Mouse (Mus musculus): ENCODE measurements around the gene Rufy3. TPM values are rescaled to one million over a fixed set of nuclear protein-coding genes. Genes with fewer than 3 reads are reported as not detected.

Gene Rufy3
- polyA plus RNA-seq, 1 experiment from 2014 or later: 10.7 TPM

DNA sequence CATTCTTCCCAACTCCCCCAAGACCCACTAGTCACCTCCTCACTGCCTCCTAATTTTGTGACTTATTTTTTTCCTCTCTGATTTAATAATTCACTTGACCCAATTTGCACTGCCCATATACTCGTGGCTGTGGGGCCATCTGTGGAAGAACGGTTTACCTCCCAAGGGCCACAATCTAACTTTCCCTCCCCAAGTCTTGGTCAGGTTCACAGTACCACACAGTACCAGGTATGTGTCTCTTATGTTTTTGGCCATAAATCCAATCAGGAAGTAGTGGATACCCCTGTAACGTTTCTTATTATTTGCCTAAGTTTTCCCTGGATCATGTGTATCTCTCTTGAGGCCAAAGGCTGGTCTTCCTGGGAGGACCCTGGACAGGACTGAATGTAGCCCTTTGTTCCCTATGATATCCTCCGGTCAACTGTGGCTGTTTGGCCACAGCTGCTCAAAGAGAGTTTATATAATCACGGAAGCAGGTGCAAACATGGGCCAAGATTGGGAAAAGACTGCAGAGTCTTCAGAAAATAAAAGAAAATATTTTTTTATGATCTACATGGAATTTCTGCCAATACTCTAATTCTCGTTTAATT is 126.8 kb downstream of the Rufy3 start:
- DNase-seq (ENCODE audit: low spot score): no peak
- Histone ChIP-seq H3K9ac (ENCODE audit: low read depth, low read length) (no peak overlapping the region), H3K4me1 (replicated peaks; ENCODE audit: control insufficient read depth, insufficient read depth, low read length) (no peaks in the 10 kb centered on the region), H3K27me3 (replicated peaks; ENCODE audit: control insufficient read depth, insufficient read depth, low read length) (no peaks in the 10 kb centered on the region), H3K4me3 (ENCODE audit: low read depth, low read length) (no peak overlapping the region), H3K4me2 (no peak overlapping the region), H3K27ac (ENCODE audit: low read depth, low read length) (no peak overlapping the region), H3K36me3 (ENCODE audit: control insufficient read depth, insufficient read depth, low read length) (no peaks in the 10 kb centered on the region), H3K9me3 (ENCODE audit: control insufficient read depth, low read length) (no peaks in the 10 kb centered on the region)
- 76% methylated on average over 6 of the region's 6 CpGs for WGBS
- no peak for ATAC-seq (replicated peaks; ENCODE audit: low FRiP score)

DNA sequence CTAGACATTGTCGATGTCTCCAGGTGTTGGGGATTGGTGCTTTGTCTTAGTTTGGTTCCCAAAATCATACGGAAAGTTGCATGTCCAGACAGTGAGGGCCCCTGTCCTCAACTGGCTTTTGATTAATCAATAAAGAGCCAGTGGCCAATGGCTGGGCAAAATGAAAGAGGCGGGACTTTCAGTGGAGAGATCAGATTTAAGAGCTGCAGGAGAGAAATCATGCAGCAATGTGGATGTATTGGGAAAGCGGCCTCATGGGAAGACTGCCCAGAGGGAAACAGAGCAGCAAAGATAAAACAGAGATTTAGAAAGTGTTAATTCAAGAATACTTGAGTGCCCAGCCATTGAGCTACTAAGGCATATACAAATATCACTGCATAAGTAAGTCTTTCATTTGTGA is 127.7 kb downstream of the Rufy3 start:
- DNase-seq (ENCODE audit: low spot score) (no peak), ATAC-seq (replicated peaks; ENCODE audit: low FRiP score) (no peak)
- no peaks in the 10 kb centered on the region for H3K4me1 ChIP-seq (replicated peaks; ENCODE audit: control insufficient read depth, insufficient read depth, low read length)
- WGBS: 85% methylated on average over 4 of the region's 4 CpGs
- no peaks in the 10 kb centered on the region for H3K36me3 ChIP-seq (ENCODE audit: control insufficient read depth, insufficient read depth, low read length)
- H3K4me2 ChIP-seq: no peak overlapping the region
- no peak overlapping the region for H3K27ac ChIP-seq (ENCODE audit: low read depth, low read length)
- H3K4me3 ChIP-seq (ENCODE audit: low read depth, low read length): no peak overlapping the region
- H3K27me3 ChIP-seq (replicated peaks; ENCODE audit: control insufficient read depth, insufficient read depth, low read length): no peaks in the 10 kb centered on the region
- H3K9me3 ChIP-seq (ENCODE audit: control insufficient read depth, low read length): no peaks in the 10 kb centered on the region
- no peak overlapping the region for H3K9ac ChIP-seq (ENCODE audit: low read depth, low read length)

- no peaks in the 10 kb centered on the region for H3K4me1 ChIP-seq (replicated peaks; ENCODE audit: control insufficient read depth, insufficient read depth, low read length)
- ATAC-seq (replicated peaks; ENCODE audit: low FRiP score): no peak
- H3K27me3 ChIP-seq (replicated peaks; ENCODE audit: control insufficient read depth, insufficient read depth, low read length): no peaks in the 10 kb centered on the region
- no peak overlapping the region for H3K27ac ChIP-seq (ENCODE audit: low read depth, low read length)
- H3K36me3 ChIP-seq (ENCODE audit: control insufficient read depth, insufficient read depth, low read length): no peaks in the 10 kb centered on the region
- no peak overlapping the region for H3K4me3 ChIP-seq (ENCODE audit: low read depth, low read length)
- no peak for DNase-seq (ENCODE audit: low spot score)
- no peak overlapping the region for H3K4me2 ChIP-seq
- no peak overlapping the region for H3K9ac ChIP-seq (ENCODE audit: low read depth, low read length)
- no peaks in the 10 kb centered on the region for H3K9me3 ChIP-seq (ENCODE audit: control insufficient read depth, low read length)
Measured at GRCm38 (mm10) chr5:88693057-88693456, 128.2 kb downstream of the Rufy3 start.

- Histone ChIP-seq H3K9me3 (ENCODE audit: control insufficient read depth, low read length) (no peaks in the 10 kb centered on the region), H3K27ac (ENCODE audit: low read depth, low read length) (no peak overlapping the region), H3K4me1 (replicated peaks; ENCODE audit: control insufficient read depth, insufficient read depth, low read length) (no peaks in the 10 kb centered on the region; the same call in 1 of the 2 replicates), H3K4me3 (ENCODE audit: low read depth, low read length) (no peak overlapping the region), H3K36me3 (ENCODE audit: control insufficient read depth, insufficient read depth, low read length) (no peaks in the 10 kb centered on the region), H3K9ac (ENCODE audit: low read depth, low read length) (no peak overlapping the region), H3K4me2 (no peak overlapping the region), H3K27me3 (replicated peaks; ENCODE audit: control insufficient read depth, insufficient read depth, low read length) (no peaks in the 10 kb centered on the region)
- DNase-seq (ENCODE audit: low spot score) (no peak), ATAC-seq (replicated peaks; ENCODE audit: low FRiP score) (no peak)
- WGBS: 84% methylated on average over 5 of the region's 5 CpGs
Measured at GRCm38 (mm10) chr5:88697291-88697690, 132.5 kb downstream of the Rufy3 start.

DNA sequence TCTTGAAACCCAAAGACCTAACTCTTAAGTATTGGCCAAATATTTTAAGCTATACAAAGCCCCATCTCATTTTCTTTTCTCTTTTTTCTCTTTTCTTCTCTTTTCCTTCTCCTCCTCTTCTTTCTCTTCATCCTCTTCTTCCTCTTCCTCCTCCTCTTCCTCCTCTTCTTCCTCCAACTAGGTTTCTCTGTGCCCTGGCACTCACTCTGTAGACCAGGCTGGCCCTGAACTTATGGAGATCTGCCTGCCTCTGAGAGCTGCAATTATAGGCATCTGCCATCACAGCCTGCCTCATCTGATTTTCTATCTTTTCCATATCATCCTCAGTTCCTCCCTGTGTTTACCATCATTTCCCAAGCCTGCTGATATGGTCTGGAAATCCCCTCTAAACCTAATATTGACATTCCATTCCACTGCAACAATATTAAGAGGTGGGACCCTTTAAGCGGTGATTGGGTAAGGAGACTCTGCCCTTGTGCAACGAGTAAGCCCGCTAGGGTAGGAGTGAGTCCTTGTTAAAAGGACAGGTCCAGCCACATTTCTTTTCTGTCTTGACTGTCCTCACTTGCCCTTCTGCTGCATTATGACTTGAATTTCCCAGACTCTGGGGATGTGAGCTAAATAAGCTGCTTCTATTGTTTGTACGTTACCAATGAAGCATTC is 134.5 kb downstream of the Rufy3 start:
- H3K4me1 ChIP-seq (replicated peaks; ENCODE audit: control insufficient read depth, insufficient read depth, low read length): no peaks in the 10 kb centered on the region; the same call in 1 of the 2 replicates
- H3K27me3 ChIP-seq (replicated peaks; ENCODE audit: control insufficient read depth, insufficient read depth, low read length): no peaks in the 10 kb centered on the region
- H3K36me3 ChIP-seq (ENCODE audit: control insufficient read depth, insufficient read depth, low read length): no peaks in the 10 kb centered on the region
- DNase-seq (ENCODE audit: low spot score) (no peak), ATAC-seq (replicated peaks; ENCODE audit: low FRiP score) (no peak)
- H3K27ac ChIP-seq (ENCODE audit: low read depth, low read length): no peak overlapping the region
- H3K9ac ChIP-seq (ENCODE audit: low read depth, low read length): no peak overlapping the region
- H3K4me3 ChIP-seq (ENCODE audit: low read depth, low read length): no peak overlapping the region
- WGBS: 71% methylated on average over 4 of the region's 4 CpGs
- no peaks in the 10 kb centered on the region for H3K9me3 ChIP-seq (ENCODE audit: control insufficient read depth, low read length)
- no peak overlapping the region for H3K4me2 ChIP-seq

Other genes with a start within 250 kb of the Rufy3 start
- gene Prol1, start 247.7 kb upstream of the Rufy3 start, polyA plus RNA-seq (2014; fragmentation: Nextera tagmentation; extraction: Ambion mirVana): not detected in 2 replicates
- not detected in 2 replicates for gene Amtn, start 188.9 kb upstream of the Rufy3 start, polyA plus RNA-seq (2014; fragmentation: Nextera tagmentation; extraction: Ambion mirVana)
- not detected in 2 replicates for gene Ambn, start 109.0 kb upstream of the Rufy3 start, polyA plus RNA-seq (2014; fragmentation: Nextera tagmentation; extraction: Ambion mirVana)
- gene Enam, start 77.1 kb upstream of the Rufy3 start, polyA plus RNA-seq (2014; fragmentation: Nextera tagmentation; extraction: Ambion mirVana): not detected in 2 replicates
- gene Jchain, start 37.1 kb upstream of the Rufy3 start, polyA plus RNA-seq (2014; fragmentation: Nextera tagmentation; extraction: Ambion mirVana): 0.23 TPM in 1 of 2 replicates, not detected in the other
- 74.5 and 77.7 TPM in 2 replicates for gene Utp3, start 10.6 kb upstream of the Rufy3 start, polyA plus RNA-seq (2014; fragmentation: Nextera tagmentation; extraction: Ambion mirVana)
- 53.8 and 62.2 TPM in 2 replicates for gene Grsf1, start 111.1 kb downstream of the Rufy3 start, polyA plus RNA-seq (2014; fragmentation: Nextera tagmentation; extraction: Ambion mirVana)
- 16.0 TPM in 2 replicates for gene Mob1b, start 155.8 kb downstream of the Rufy3 start, polyA plus RNA-seq (2014; fragmentation: Nextera tagmentation; extraction: Ambion mirVana)
- 87.7 and 98.8 TPM in 2 replicates for gene Dck, start 200.0 kb downstream of the Rufy3 start, polyA plus RNA-seq (2014; fragmentation: Nextera tagmentation; extraction: Ambion mirVana)